Mouse (Mus musculus) left cerebral cortex, adult 2 months (tissue): ENCODE measurements around the gene Rftn2. TPM values are rescaled to one million over a fixed set of nuclear protein-coding genes. Genes with fewer than 3 reads are reported as not detected.
"Not testable (repeated sequence)": the region's sequence is repeated elsewhere in the genome, so short reads cannot be mapped to it uniquely, and the experiment has no call there.

Experiments
- DNase-seq, 2 experiments: peaks; one replicate each; pipeline ENCODE4 v3.0.0; 2021 to 2022; ENCODE audit warnings: low spot score in 2 of 2, mixed read lengths in 1 of 2; ENCODE audit errors: extremely low spot score in 1 of 2
- H3K27ac ChIP-seq: fragments of 200-600 bp; 2 replicates; pipeline ENCODE4 v1.8.1; 2022
- H3K4me3 ChIP-seq: fragments of 200-600 bp; 2 replicates; pipeline ENCODE4 v1.8.1; 2022
- CTCF ChIP-seq: fragments of 200-600 bp; IDR thresholded peaks from 2 replicates; pipeline ENCODE4 v1.8.1; 2022; ENCODE audit warnings: antibody characterized with exemption, mild to moderate bottlenecking, moderate library complexity
- intact Hi-C: fragments of 180-260 bp; cut with DNase I; formaldehyde crosslinking; loops from one replicate; pipeline ENCODE4 v1.15.1; 2025
- total RNA-seq, 2 experiments: library from RNA; stranded (reverse); gene quantifications; 2 replicates each; pipeline ENCODE4 v1.2.3; 2021

The Rftn2 gene
- total RNA-seq, 2 experiments from 2014 or later, result 20.2 to 23.6 TPM

GRCm38 (mm10) chr1:55133173-55133572 lies 93.4 kb downstream of the Rftn2 start:
- no peak for TF ChIP-seq CTCF
- DNase-seq, result no peak
- no peak overlapping the region for H3K4me3 ChIP-seq
- intact Hi-C loops, result no loop called here
- no peak overlapping the region for H3K27ac ChIP-seq

- H3K4me3 ChIP-seq, result peak overlapping the region; percentile 78
Observed at GRCm38 (mm10) chr1:55132308-55132707, 94.3 kb downstream of the Rftn2 start.

GRCm38 (mm10) chr1:55131424-55132014 lies 95.1 kb downstream of the Rftn2 start:
- intact Hi-C loops, result loop anchor here (1.0 to 2.0 kb wide), 5 partner anchors 27 to 106 kb away; partner anchors contain the start of genes Coq10b, Hspd1, Hspe1 and Mars2

More at GRCm38 (mm10) chr1:55132308-55132707, 94.3 kb downstream of the Rftn2 start:
- no peak for TF ChIP-seq CTCF
- intact Hi-C loops, result no loop called here
- no peak for DNase-seq
- H3K27ac ChIP-seq, result no peak overlapping the region

GRCm38 (mm10) chr1:55130943-55131401 lies 95.6 kb downstream of the Rftn2 start, which contains the start of gene Mob4:
Gene Mob4, plus strand, starts transcription at chr1:55131231.
- peak within 1 kb of the TSS; percentile 78 for H3K4me3 ChIP-seq
- DNase-seq, result peak; percentile 94 to 95
- peak within 1 kb of the TSS; percentile 98 for H3K27ac ChIP-seq
- intact Hi-C loops, result loop anchor here (1.0 to 2.0 kb wide), 5 partner anchors 28 to 106 kb away; partner anchors contain the start of genes Coq10b, Hspd1, Hspe1 and Mars2
- no peak for TF ChIP-seq CTCF

More at GRCm38 (mm10) chr1:55131424-55132014, 95.1 kb downstream of the Rftn2 start:
- H3K27ac ChIP-seq, result peak overlapping the region; percentile 98
- TF ChIP-seq CTCF, result no peak
- peak overlapping the region; percentile 78 for H3K4me3 ChIP-seq
- DNase-seq, result no peak

- TF ChIP-seq CTCF, result no peak
- no peak for DNase-seq
- Histone ChIP-seq H3K27ac (peak overlapping the region; percentile 97), H3K4me3 (peak overlapping the region; percentile 78)
- intact Hi-C loops, result loop anchor here (2.0 kb wide), 2 partner anchors 28 to 104 kb away; partner anchors contain the start of gene Sf3b1
Observed at GRCm38 (mm10) chr1:55130190-55130916, 96.2 kb downstream of the Rftn2 start.

- H3K4me3 ChIP-seq, result no peak overlapping the region
- no peak for TF ChIP-seq CTCF
- H3K27ac ChIP-seq, result no peak overlapping the region
- DNase-seq, result no peak
- intact Hi-C loops, result loop anchor here (2.0 kb wide), 2 partner anchors 29 to 103 kb away; partner anchors contain the start of gene Sf3b1
Observed at GRCm38 (mm10) chr1:55129716-55130115, 96.9 kb downstream of the Rftn2 start.

- H3K4me3 ChIP-seq, DNase-seq, H3K27ac ChIP-seq, intact Hi-C loops: not testable (repeated sequence)
Observed at GRCm38 (mm10) chr1:55124136-55124535, 102.4 kb downstream of the Rftn2 start.

GRCm38 (mm10) chr1:55123561-55123960 lies 103.0 kb downstream of the Rftn2 start:
- H3K27ac ChIP-seq, result no peak overlapping the region
- intact Hi-C loops, result no loop called here
- H3K4me3 ChIP-seq, result no peak overlapping the region
- no peak for DNase-seq
- TF ChIP-seq CTCF, result no peak

GRCm38 (mm10) chr1:55123046-55123445 lies 103.5 kb downstream of the Rftn2 start:
- H3K27ac ChIP-seq, result no peak overlapping the region
- no peak overlapping the region for H3K4me3 ChIP-seq
- intact Hi-C loops, result no loop called here
- no peak for TF ChIP-seq CTCF
- DNase-seq, result no peak

Other genes with a start within 250 kb of the Rftn2 start
- 100 to 1,000 TPM; 159 to 164 TPM for gene Sf3b1, start 199.3 kb downstream of the Rftn2 start, total RNA-seq
- 10 to 100 TPM; 32.9 to 33.8 TPM for gene Coq10b, start 174.0 kb downstream of the Rftn2 start, total RNA-seq
- gene Hspe1, start 138.7 kb downstream of the Rftn2 start, total RNA-seq, result 10 to 100 TPM; 81.1 to 84.2 TPM
- 100 to 1,000 TPM; 151 to 170 TPM for gene Hspd1, start 138.5 kb downstream of the Rftn2 start, total RNA-seq
- gene Mob4, start 95.6 kb downstream of the Rftn2 start, total RNA-seq, result 10 to 100 TPM; 50.2 to 50.3 TPM
- 10 to 100 TPM; 10.2 to 10.7 TPM for gene Mars2, start 10.4 kb upstream of the Rftn2 start, total RNA-seq
- gene Boll, start 136.7 kb upstream of the Rftn2 start, total RNA-seq, result not detected
- gene Plcl1, start 179.1 kb upstream of the Rftn2 start, total RNA-seq, result 10 to 100 TPM; 21.9 to 26.5 TPM